Mouse (Mus musculus) cerebellum, postnatal 4 days (tissue): ENCODE results near the gene Morn1.

Experiments used
- DNase-seq, 2 experiments: peaks; one replicate each; pipeline ENCODE4 v3.0.0; 2022; ENCODE audit warnings: low spot score in 2 of 2, mixed read lengths in 1 of 2

Morn1 gene

GRCm38 (mm10) chr4:155189711-155190139, 103.3 kb downstream of the Morn1 start:
- DNase-seq: no peak

GRCm38 (mm10) chr4:155190275-155190674, 103.9 kb downstream of the Morn1 start:
- no peak for DNase-seq
